Mouse (Mus musculus): ENCODE results near the gene Hivep3.

GRCm38 (mm10) chr4:119897054-119897855 is 163.7 kb downstream of the Hivep3 start:
- TF ChIP-seq CTCF (conservative IDR thresholded peaks at IDR 0.05; ENCODE audit: insufficient read depth, insufficient read length, low read depth, low read length) (no peak), POLR2A (IDR thresholded peaks at IDR 0.05; ENCODE audit: low read depth, low read length) (no peak)
